Mouse (Mus musculus): ENCODE measurements around the gene Lonp1. TPM values are rescaled to one million over a fixed set of nuclear protein-coding genes. Genes with fewer than 3 reads are reported as not detected.

The Lonp1 gene
- polyA plus RNA-seq, 1 experiment from 2014 or later, result 60.7 TPM

DNA sequence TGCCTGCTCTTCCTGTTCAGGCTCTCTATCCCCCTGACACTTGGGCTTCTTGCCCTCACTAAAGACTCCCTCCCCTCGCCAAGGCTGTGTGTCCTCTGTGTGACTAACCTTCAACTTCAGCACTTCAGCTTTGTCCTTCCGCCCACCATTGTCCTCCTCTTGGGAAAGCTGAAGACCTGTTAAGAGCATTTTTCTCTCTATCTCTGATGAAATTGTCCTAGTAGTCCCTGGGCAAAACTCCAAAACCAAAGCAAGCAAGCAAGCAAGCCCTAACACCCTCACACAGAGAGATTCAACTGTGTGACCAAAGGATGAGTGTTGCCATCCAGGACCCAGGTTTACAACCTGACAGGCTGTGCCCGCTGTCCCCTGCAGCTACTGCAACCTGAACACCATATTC is 37.0 kb upstream of the Lonp1 start:
- Histone ChIP-seq H3K27me3 (ENCODE audit: control insufficient read depth, insufficient read depth, low read length) (peaks cover 5% of the 10 kb centered on the region; the same call in 1 of the 2 replicates), H3K27ac (ENCODE audit: low read length) (no peak overlapping the region), H3K4me2 (ENCODE audit: low read depth, low read length) (no peak overlapping the region), H3K9me3 (replicated peaks; ENCODE audit: control insufficient read depth, low read length) (no peaks in the 10 kb centered on the region), H3K36me3 (ENCODE audit: control insufficient read depth, insufficient read depth) (no peaks in the 10 kb centered on the region), H3K4me1 (ENCODE audit: control insufficient read depth, insufficient read depth, low read length) (peaks cover 3% of the 10 kb centered on the region), H3K4me3 (ENCODE audit: low read length) (no peak overlapping the region), H3K9ac (ENCODE audit: low read length) (no peak overlapping the region)
- no peak for ATAC-seq (replicated peaks; ENCODE audit: extremely low read depth, insufficient read depth, low FRiP score)
- 64% methylated on average over 3 of the region's 3 CpGs for WGBS

DNA sequence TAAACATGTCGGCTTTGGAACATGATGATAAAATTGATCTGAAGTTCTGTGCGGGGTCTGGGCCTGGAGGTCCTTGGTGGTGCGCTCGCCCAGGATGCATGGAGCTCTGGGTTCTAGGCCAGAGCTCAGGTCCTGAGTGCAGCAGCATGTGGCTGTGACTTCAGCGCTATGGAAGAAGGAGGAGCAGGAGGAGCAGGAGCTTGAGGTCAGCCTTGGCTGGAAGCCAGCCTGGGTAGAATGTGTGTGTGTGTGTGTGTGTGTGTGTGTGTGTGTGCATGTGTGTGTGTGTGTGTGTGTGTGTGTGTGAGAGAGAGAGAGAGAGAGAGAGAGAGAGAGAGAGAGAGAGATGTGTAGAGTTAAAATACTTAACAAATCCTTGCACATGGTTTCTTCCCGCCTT is 29.5 kb upstream of the Lonp1 start:
- Histone ChIP-seq H3K27me3 (ENCODE audit: control insufficient read depth, insufficient read depth, low read length) (0 out of 2 replicates have a peak, but pooled peaks cover 2% of the 10 kb centered on the region), H3K4me2 (ENCODE audit: low read depth, low read length) (no peak overlapping the region), H3K36me3 (ENCODE audit: control insufficient read depth, insufficient read depth) (no peaks in the 10 kb centered on the region), H3K4me1 (ENCODE audit: control insufficient read depth, insufficient read depth, low read length) (no peaks in the 10 kb centered on the region), H3K9me3 (replicated peaks; ENCODE audit: control insufficient read depth, low read length) (no peaks in the 10 kb centered on the region), H3K9ac (ENCODE audit: low read length) (no peak overlapping the region), H3K27ac (ENCODE audit: low read length) (no peak overlapping the region), H3K4me3 (ENCODE audit: low read length) (no peak overlapping the region)
- ATAC-seq (replicated peaks; ENCODE audit: extremely low read depth, insufficient read depth, low FRiP score), result no peak
- WGBS, result 69% methylated on average over 6 of the region's 6 CpGs

- no peak for ATAC-seq (replicated peaks; ENCODE audit: extremely low read depth, insufficient read depth, low FRiP score)
- Histone ChIP-seq H3K9me3 (replicated peaks; ENCODE audit: control insufficient read depth, low read length) (no peaks in the 10 kb centered on the region), H3K4me1 (ENCODE audit: control insufficient read depth, insufficient read depth, low read length) (no peaks in the 10 kb centered on the region), H3K9ac (ENCODE audit: low read length) (no peak overlapping the region), H3K4me3 (ENCODE audit: low read length) (no peak overlapping the region), H3K27ac (ENCODE audit: low read length) (no peak overlapping the region), H3K36me3 (ENCODE audit: control insufficient read depth, insufficient read depth) (no peaks in the 10 kb centered on the region), H3K27me3 (ENCODE audit: control insufficient read depth, insufficient read depth, low read length) (0 out of 2 replicates have a peak, but pooled peaks cover 2% of the 10 kb centered on the region), H3K4me2 (ENCODE audit: low read depth, low read length) (no peak overlapping the region)
- 65% methylated on average over 3 of the region's 3 CpGs for WGBS
Measured at GRCm38 (mm10) chr17:56655311-56655710, 28.6 kb upstream of the Lonp1 start.

- no peaks in the 10 kb centered on the region for H3K36me3 ChIP-seq (ENCODE audit: control insufficient read depth, insufficient read depth)
- 65% methylated on average over 2 of the region's 2 CpGs for WGBS
- no peak overlapping the region for H3K9ac ChIP-seq (ENCODE audit: low read length)
- no peak overlapping the region for H3K27ac ChIP-seq (ENCODE audit: low read length)
- 0 out of 2 replicates have a peak, but pooled peaks cover 2% of the 10 kb centered on the region for H3K27me3 ChIP-seq (ENCODE audit: control insufficient read depth, insufficient read depth, low read length)
- H3K4me3 ChIP-seq (ENCODE audit: low read length), result no peak overlapping the region
- no peaks in the 10 kb centered on the region for H3K9me3 ChIP-seq (replicated peaks; ENCODE audit: control insufficient read depth, low read length)
- ATAC-seq (replicated peaks; ENCODE audit: extremely low read depth, insufficient read depth, low FRiP score), result no peak
- no peak overlapping the region for H3K4me2 ChIP-seq (ENCODE audit: low read depth, low read length)
- no peaks in the 10 kb centered on the region for H3K4me1 ChIP-seq (ENCODE audit: control insufficient read depth, insufficient read depth, low read length)
Measured at GRCm38 (mm10) chr17:56654771-56655170, 28.1 kb upstream of the Lonp1 start.

- ATAC-seq (replicated peaks; ENCODE audit: extremely low read depth, insufficient read depth, low FRiP score), result no peak
- WGBS, result 26% methylated on average over 10 of the region's 10 CpGs
- Histone ChIP-seq H3K4me2 (ENCODE audit: low read depth, low read length) (no peak overlapping the region), H3K9me3 (replicated peaks; ENCODE audit: control insufficient read depth, low read length) (no peaks in the 10 kb centered on the region), H3K27ac (ENCODE audit: low read length) (no peak overlapping the region), H3K27me3 (ENCODE audit: control insufficient read depth, insufficient read depth, low read length) (0 out of 2 replicates have a peak, but pooled peaks cover 2% of the 10 kb centered on the region), H3K4me3 (ENCODE audit: low read length) (no peak overlapping the region), H3K9ac (ENCODE audit: low read length) (no peak overlapping the region), H3K4me1 (ENCODE audit: control insufficient read depth, insufficient read depth, low read length) (no peaks in the 10 kb centered on the region), H3K36me3 (ENCODE audit: control insufficient read depth, insufficient read depth) (no peaks in the 10 kb centered on the region)
Measured at GRCm38 (mm10) chr17:56651801-56652200, 25.1 kb upstream of the Lonp1 start.

GRCm38 (mm10) chr17:56647546-56647945 is 20.9 kb upstream of the Lonp1 start:
- Histone ChIP-seq H3K4me1 (ENCODE audit: control insufficient read depth, insufficient read depth, low read length) (no peaks in the 10 kb centered on the region), H3K9me3 (replicated peaks; ENCODE audit: control insufficient read depth, low read length) (no peaks in the 10 kb centered on the region), H3K27ac (ENCODE audit: low read length) (no peak overlapping the region), H3K27me3 (ENCODE audit: control insufficient read depth, insufficient read depth, low read length) (no peaks in the 10 kb centered on the region), H3K9ac (ENCODE audit: low read length) (no peak overlapping the region), H3K36me3 (ENCODE audit: control insufficient read depth, insufficient read depth) (no peaks in the 10 kb centered on the region), H3K4me2 (ENCODE audit: low read depth, low read length) (peak overlapping the region; percentile 16; the same call in 1 of the 2 replicates), H3K4me3 (ENCODE audit: low read length) (no peak overlapping the region)
- no peak for ATAC-seq (replicated peaks; ENCODE audit: extremely low read depth, insufficient read depth, low FRiP score)
- WGBS, result 51% methylated on average over 11 of the region's 13 CpGs

- H3K36me3 ChIP-seq (ENCODE audit: control insufficient read depth, insufficient read depth), result no peaks in the 10 kb centered on the region
- 81% methylated on average over 4 of the region's 4 CpGs for WGBS
- H3K9me3 ChIP-seq (replicated peaks; ENCODE audit: control insufficient read depth, low read length), result no peaks in the 10 kb centered on the region
- H3K4me1 ChIP-seq (ENCODE audit: control insufficient read depth, insufficient read depth, low read length), result no peaks in the 10 kb centered on the region
- 0 out of 2 replicates have a peak, but pooled peaks cover 2% of the 10 kb centered on the region for H3K27me3 ChIP-seq (ENCODE audit: control insufficient read depth, insufficient read depth, low read length)
- no peak overlapping the region for H3K4me3 ChIP-seq (ENCODE audit: low read length)
- ATAC-seq (replicated peaks; ENCODE audit: extremely low read depth, insufficient read depth, low FRiP score), result no peak
- no peak overlapping the region for H3K4me2 ChIP-seq (ENCODE audit: low read depth, low read length)
- H3K27ac ChIP-seq (ENCODE audit: low read length), result no peak overlapping the region
- no peak overlapping the region for H3K9ac ChIP-seq (ENCODE audit: low read length)
Measured at GRCm38 (mm10) chr17:56643237-56643636, 16.6 kb upstream of the Lonp1 start.

DNA sequence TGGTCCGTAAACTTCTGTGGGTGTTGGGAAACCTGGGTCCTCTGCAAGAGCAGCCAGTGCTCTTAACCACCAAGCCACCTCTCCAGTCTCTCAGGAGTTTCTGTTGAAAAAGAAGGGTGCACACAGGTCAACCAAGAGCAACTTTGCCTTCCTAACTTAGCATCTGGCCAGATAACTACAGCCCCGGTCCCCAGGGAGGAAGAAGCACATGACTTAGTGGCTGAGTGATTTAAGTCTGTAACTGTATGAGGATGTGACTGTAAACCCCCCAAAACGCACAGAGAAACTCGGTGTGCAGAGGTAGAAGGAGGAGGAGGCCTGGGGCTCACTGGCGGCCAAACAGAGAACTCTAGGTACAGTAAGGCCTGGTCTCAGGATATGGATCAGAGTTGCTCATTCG is 7.3 kb upstream of the Lonp1 start:
- no peak overlapping the region for H3K9ac ChIP-seq (ENCODE audit: low read length)
- H3K4me3 ChIP-seq (ENCODE audit: low read length), result no peak overlapping the region
- H3K9me3 ChIP-seq (replicated peaks; ENCODE audit: control insufficient read depth, low read length), result no peaks in the 10 kb centered on the region
- H3K27ac ChIP-seq (ENCODE audit: low read length), result no peak overlapping the region
- H3K4me2 ChIP-seq (ENCODE audit: low read depth, low read length), result no peak overlapping the region
- 82% methylated on average over 6 of the region's 6 CpGs for WGBS
- H3K36me3 ChIP-seq (ENCODE audit: control insufficient read depth, insufficient read depth), result no peaks in the 10 kb centered on the region
- no peaks in the 10 kb centered on the region for H3K4me1 ChIP-seq (ENCODE audit: control insufficient read depth, insufficient read depth, low read length)
- ATAC-seq (replicated peaks; ENCODE audit: extremely low read depth, insufficient read depth, low FRiP score), result no peak
- H3K27me3 ChIP-seq (ENCODE audit: control insufficient read depth, insufficient read depth, low read length), result no peaks in the 10 kb centered on the region

GRCm38 (mm10) chr17:56631807-56632206 is 5.1 kb upstream of the Lonp1 start:
- H3K4me2 ChIP-seq (ENCODE audit: low read depth, low read length), result no peak overlapping the region
- H3K36me3 ChIP-seq (ENCODE audit: control insufficient read depth, insufficient read depth), result no peaks in the 10 kb centered on the region
- H3K9me3 ChIP-seq (replicated peaks; ENCODE audit: control insufficient read depth, low read length), result no peaks in the 10 kb centered on the region
- WGBS, result 63% methylated on average over 4 of the region's 4 CpGs
- H3K9ac ChIP-seq (ENCODE audit: low read length), result no peak overlapping the region
- no peak overlapping the region for H3K27ac ChIP-seq (ENCODE audit: low read length)
- ATAC-seq (replicated peaks; ENCODE audit: extremely low read depth, insufficient read depth, low FRiP score), result no peak
- no peak overlapping the region for H3K4me3 ChIP-seq (ENCODE audit: low read length)
- peaks cover 5% of the 10 kb centered on the region for H3K4me1 ChIP-seq (ENCODE audit: control insufficient read depth, insufficient read depth, low read length)
- H3K27me3 ChIP-seq (ENCODE audit: control insufficient read depth, insufficient read depth, low read length), result no peaks in the 10 kb centered on the region
